Mouse (Mus musculus) forebrain, embryonic 16.5 days (tissue): Measurements from ENCODE around the gene Gm9918. TPM values are rescaled to one million over a fixed set of nuclear protein-coding genes. Genes with fewer than 3 reads are reported as not detected.
A peak's percentile ranks its signal among the peaks of the same experiment; 100 is the strongest.

ENCODE experiments used
- ATAC-seq: fragments of 200-750 bp; cut with Nextera tagmentation; 2 replicates; pipeline ENCODE4 v1.8.0; 2017; ENCODE audit warnings: mild to moderate bottlenecking, moderate library complexity
- H3K27ac ChIP-seq: fragments of 300-500 bp; sonication (generic); 2 replicates; pipeline ENCODE4 v1.5.1; 2014; ENCODE audit warnings: low read length, control low read depth
- H3K27me3 ChIP-seq: fragments of 300-500 bp; sonication (generic); replicated peaks from 2 replicates; pipeline ENCODE4 v1.6.1; 2014; ENCODE audit warnings: low read length; ENCODE audit not compliant: control insufficient read depth, insufficient read depth
- H3K36me3 ChIP-seq: fragments of 300-500 bp; sonication (generic); 2 replicates; pipeline ENCODE4 v1.6.1; 2014; ENCODE audit not compliant: control insufficient read depth, insufficient read depth
- H3K4me1 ChIP-seq: fragments of 300-500 bp; sonication (generic); replicated peaks from 2 replicates; pipeline ENCODE4 v1.6.1; 2014; ENCODE audit warnings: low read length; ENCODE audit not compliant: control insufficient read depth, insufficient read depth
- H3K4me2 ChIP-seq: fragments of 300-500 bp; sonication (generic); 2 replicates; pipeline ENCODE4 v1.6.1; 2014; ENCODE audit warnings: mild to moderate bottlenecking, low read length, control low read depth
- H3K4me3 ChIP-seq: fragments of 300-500 bp; sonication (generic); replicated peaks from 2 replicates; pipeline ENCODE4 v1.5.1; 2014; ENCODE audit warnings: mild to moderate bottlenecking, low read length, control low read depth
- H3K9ac ChIP-seq: fragments of 300-500 bp; sonication (generic); replicated peaks from 2 replicates; pipeline ENCODE4 v1.6.1; 2014; ENCODE audit warnings: low read depth, low read length, control low read depth
- H3K9me3 ChIP-seq: fragments of 300-500 bp; sonication (generic); 2 replicates; pipeline ENCODE4 v1.6.1; 2016; ENCODE audit warnings: low read length; ENCODE audit not compliant: control insufficient read depth
- WGBS: fragments of 180-500 bp; shearing (Covaris S2); extraction: QIAGEN DNeasy Blood & Tissue Kit; methylation state at CpG from one replicate; pipeline ENCODE4 v1.1.7; 2014; 5-methylcytosine and 5-hydroxymethylcytosine counted together
- polyA plus RNA-seq: library from polyadenylated mRNA; unstranded; fragments of >200 nt; fragmentation: Nextera tagmentation; extraction: Ambion mirVana; gene quantifications from 2 replicates; pipeline ENCODE4 v1.2.1, GENCODE M21; 2015

Gene Gm9918
- polyA plus RNA-seq, 1 experiment from 2014 or later, result not detected

- H3K9me3 ChIP-seq, result no peaks in the 10 kb centered on the region
- H3K36me3 ChIP-seq, result no peaks in the 10 kb centered on the region
- H3K9ac ChIP-seq, result no peak overlapping the region
- 79% methylated on average over 2 of the region's 2 CpGs for WGBS
- H3K4me1 ChIP-seq, result peaks cover 4% of the 10 kb centered on the region
- H3K4me2 ChIP-seq, result no peak overlapping the region
- no peak overlapping the region for H3K27ac ChIP-seq
- no peak overlapping the region for H3K4me3 ChIP-seq
- H3K27me3 ChIP-seq, result 0 out of 2 replicates have a peak, but pooled peaks cover 2% of the 10 kb centered on the region
- no peak for ATAC-seq
These were observed 7.3 kb upstream of the Gm9918 start for GRCm38 (mm10) chr15:102263037-102263436.

GRCm38 (mm10) chr15:102265548-102265947 lies 4.8 kb upstream of the Gm9918 start:
- no peaks in the 10 kb centered on the region for H3K4me1 ChIP-seq
- H3K27ac ChIP-seq, result no peak overlapping the region
- peaks cover 7% of the 10 kb centered on the region; the same call in 1 of the 2 replicates for H3K27me3 ChIP-seq
- H3K4me2 ChIP-seq, result no peak overlapping the region
- no peak for ATAC-seq
- no peaks in the 10 kb centered on the region for H3K36me3 ChIP-seq
- H3K9me3 ChIP-seq, result no peaks in the 10 kb centered on the region
- H3K9ac ChIP-seq, result no peak overlapping the region
- no peak overlapping the region for H3K4me3 ChIP-seq
- 91% methylated on average over 5 of the region's 5 CpGs for WGBS

GRCm38 (mm10) chr15:102271441-102271840 lies 1.1 kb downstream of the Gm9918 start:
- Histone ChIP-seq H3K9ac (no peak overlapping the region), H3K4me3 (no peak overlapping the region), H3K4me1 (no peaks in the 10 kb centered on the region), H3K36me3 (no peaks in the 10 kb centered on the region), H3K4me2 (no peak overlapping the region), H3K27ac (no peak overlapping the region), H3K9me3 (no peaks in the 10 kb centered on the region), H3K27me3 (peaks cover 7% of the 10 kb centered on the region)
- WGBS, result 14% methylated on average over 3 of the region's 3 CpGs
- ATAC-seq, result no peak

GRCm38 (mm10) chr15:102273982-102274716 lies 3.8 kb downstream of the Gm9918 start:
- H3K9me3 ChIP-seq, result no peaks in the 10 kb centered on the region
- no peaks in the 10 kb centered on the region for H3K36me3 ChIP-seq
- peaks cover 7% of the 10 kb centered on the region for H3K27me3 ChIP-seq
- H3K4me3 ChIP-seq, result no peak overlapping the region
- peaks cover 6% of the 10 kb centered on the region; the same call in 1 of the 2 replicates for H3K4me1 ChIP-seq
- no peak overlapping the region for H3K9ac ChIP-seq
- WGBS, result 75% methylated on average over 6 of the region's 6 CpGs
- no peak overlapping the region for H3K27ac ChIP-seq
- ATAC-seq, result no peak
- H3K4me2 ChIP-seq, result no peak overlapping the region

GRCm38 (mm10) chr15:102278726-102279091 lies 8.3 kb downstream of the Gm9918 start:
- Histone ChIP-seq H3K4me1 (peaks cover 15% of the 10 kb centered on the region), H3K36me3 (peaks cover 8% of the 10 kb centered on the region), H3K27ac (peak overlapping the region; percentile 68), H3K9me3 (no peaks in the 10 kb centered on the region), H3K4me3 (peak overlapping the region; percentile 82), H3K27me3 (no peaks in the 10 kb centered on the region), H3K4me2 (peak overlapping the region; percentile 98), H3K9ac (peak overlapping the region; percentile 86)
- ATAC-seq, result 0 out of 2 replicates have a peak, but pooled peaks have one; percentile 5
- WGBS, result 36% methylated on average over 7 of the region's 7 CpGs

GRCm38 (mm10) chr15:102279092-102279782 lies 8.9 kb downstream of the Gm9918 start, which contains the start of gene Mfsd5:
Gene Mfsd5, plus strand, starts transcription at chr15:102279454.
- peak within 1 kb of the TSS; percentile 98 for H3K4me2 ChIP-seq

GRCm38 (mm10) chr15:102279783-102280520 lies 9.6 kb downstream of the Gm9918 start:
- H3K4me3 ChIP-seq, result peak overlapping the region; percentile 82
- H3K4me2 ChIP-seq, result peak overlapping the region; percentile 89
- no peaks in the 10 kb centered on the region for H3K9me3 ChIP-seq
- peak overlapping the region; percentile 68 for H3K27ac ChIP-seq
- H3K9ac ChIP-seq, result peak overlapping the region; percentile 86
- H3K27me3 ChIP-seq, result no peaks in the 10 kb centered on the region
- 32% methylated on average over 13 of the region's 13 CpGs for WGBS
- peaks cover 8% of the 10 kb centered on the region for H3K36me3 ChIP-seq
- H3K4me1 ChIP-seq, result peaks cover 15% of the 10 kb centered on the region
- ATAC-seq, result peak; percentile 37

More at GRCm38 (mm10) chr15:102279092-102279782, 8.9 kb downstream of the Gm9918 start, which contains the start of gene Mfsd5:
- peak; percentile 97 for ATAC-seq
- WGBS, result under 1% methylated on average over 63 of the region's 65 CpGs
- H3K36me3 ChIP-seq, result peaks cover 8% of the 10 kb centered on the region
- H3K4me1 ChIP-seq, result peaks cover 15% of the 10 kb centered on the region
- peak within 1 kb of the TSS; percentile 86 for H3K9ac ChIP-seq
- peak within 1 kb of the TSS; percentile 68 for H3K27ac ChIP-seq
- H3K9me3 ChIP-seq, result no peaks in the 10 kb centered on the region
- H3K27me3 ChIP-seq, result no peaks in the 10 kb centered on the region
- peak within 1 kb of the TSS; percentile 82 for H3K4me3 ChIP-seq

GRCm38 (mm10) chr15:102280623-102281022 lies 10.3 kb downstream of the Gm9918 start:
- no peaks in the 10 kb centered on the region for H3K9me3 ChIP-seq
- H3K4me1 ChIP-seq, result peaks cover 15% of the 10 kb centered on the region
- no peak overlapping the region for H3K9ac ChIP-seq
- peaks cover 8% of the 10 kb centered on the region for H3K36me3 ChIP-seq
- 95% methylated on average over 19 of the region's 19 CpGs for WGBS
- H3K4me2 ChIP-seq, result no peak overlapping the region
- H3K27me3 ChIP-seq, result no peaks in the 10 kb centered on the region
- no peak for ATAC-seq
- no peak overlapping the region for H3K4me3 ChIP-seq
- H3K27ac ChIP-seq, result no peak overlapping the region
